Mouse (Mus musculus) midbrain, embryonic 12.5 days (tissue): ENCODE results near the gene Prl3d2. TPM values are rescaled to one million over a fixed set of nuclear protein-coding genes. Genes with fewer than 3 reads are reported as not detected.
"Not testable (repeated sequence)": the region's sequence is repeated elsewhere in the genome, so short reads cannot be mapped to it uniquely, and the experiment has no call there.

Experiments used
- ATAC-seq: fragments of 200-750 bp; cut with Nextera tagmentation; 2 replicates; pipeline ENCODE4 v1.8.0; 2017; ENCODE audit warnings: low read depth, moderate TSS enrichment, moderate library complexity; ENCODE audit not compliant: low FRiP score
- H3K27ac ChIP-seq: fragments of 300-500 bp; sonication (generic); replicated peaks from 2 replicates; pipeline ENCODE4 v1.5.1; 2016; ENCODE audit warnings: mild to moderate bottlenecking
- H3K27me3 ChIP-seq: fragments of 300-500 bp; sonication (generic); 2 replicates; pipeline ENCODE4 v1.6.1; 2016; ENCODE audit warnings: mild to moderate bottlenecking
- H3K36me3 ChIP-seq: fragments of 300-500 bp; sonication (generic); 2 replicates; pipeline ENCODE4 v1.6.1; 2016
- H3K4me1 ChIP-seq: fragments of 300-500 bp; sonication (generic); 2 replicates; pipeline ENCODE4 v1.6.1; 2016
- H3K4me2 ChIP-seq: fragments of 300-500 bp; sonication (generic); replicated peaks from 2 replicates; pipeline ENCODE4 v1.6.1; 2016; ENCODE audit warnings: mild to moderate bottlenecking, moderate library complexity
- H3K4me3 ChIP-seq: fragments of 300-500 bp; sonication (generic); 2 replicates; pipeline ENCODE4 v1.5.1; 2016; ENCODE audit warnings: mild to moderate bottlenecking
- H3K9ac ChIP-seq: fragments of 300-500 bp; sonication (generic); replicated peaks from 2 replicates; pipeline ENCODE4 v1.6.1; 2016; ENCODE audit warnings: mild to moderate bottlenecking, moderate library complexity
- H3K9me3 ChIP-seq: fragments of 300-500 bp; sonication (generic); 2 replicates; pipeline ENCODE4 v1.6.1; 2016; ENCODE audit warnings: mild to moderate bottlenecking
- WGBS: fragments of 180-500 bp; shearing (Covaris S2); methylation state at CpG from one replicate; pipeline ENCODE4 v1.1.7; 2016; 5-methylcytosine and 5-hydroxymethylcytosine counted together
- polyA plus RNA-seq: library from polyadenylated mRNA; unstranded; fragments of >200 nt; fragmentation: Nextera tagmentation; extraction: Ambion mirVana; gene quantifications from 2 replicates; pipeline ENCODE4 v1.2.1, GENCODE M21; 2016

Gene Prl3d2
- polyA plus RNA-seq = not detected in 2 replicates

DNA sequence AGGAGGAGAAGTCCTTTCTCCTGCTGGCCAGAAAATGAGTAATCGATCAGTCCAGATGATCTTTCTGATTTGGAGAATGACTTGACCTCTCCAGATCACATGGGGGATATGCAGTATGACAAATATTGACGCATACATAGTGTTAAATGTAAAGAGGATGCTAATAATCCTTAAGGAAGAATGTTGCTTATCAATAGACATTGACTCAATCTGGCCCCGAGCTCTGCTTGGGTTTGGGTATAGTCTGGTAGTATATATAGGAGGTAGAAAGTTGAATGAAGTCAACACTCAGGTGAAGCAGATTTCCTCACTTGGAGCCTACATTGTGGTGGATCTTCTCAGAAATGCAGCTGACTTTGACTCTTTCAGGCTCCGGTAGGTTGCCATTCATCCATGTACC lies at the start of gene Prl3d2:
Gene Prl3d2 (plus strand): TSS at position 301 of the 400 bp plus-strand sequence.
- ATAC-seq, H3K27me3 ChIP-seq, H3K4me3 ChIP-seq, H3K4me2 ChIP-seq, H3K9me3 ChIP-seq, H3K36me3 ChIP-seq, H3K9ac ChIP-seq, H3K27ac ChIP-seq, H3K4me1 ChIP-seq: not testable (repeated sequence)
- WGBS = 96% methylated on average over 4 of the region's 4 CpGs

DNA sequence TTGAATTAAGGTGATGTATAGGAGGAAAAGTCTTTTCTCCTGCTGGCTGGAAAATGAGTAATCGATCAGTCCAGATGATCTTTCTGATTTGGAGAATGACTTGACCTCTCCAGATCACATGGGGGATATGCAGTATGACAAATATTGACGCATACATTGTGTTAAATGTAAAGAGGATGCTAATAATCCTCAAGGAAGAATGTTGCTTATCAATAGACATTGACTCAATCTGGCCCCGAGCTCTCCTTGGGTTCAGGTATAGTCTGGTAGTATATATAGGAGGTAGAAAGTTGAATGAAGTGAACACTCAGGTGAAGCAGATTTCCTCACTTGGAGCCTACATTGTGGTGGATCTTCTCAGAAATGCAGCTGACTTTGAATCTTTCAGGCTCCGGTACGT lies 27.6 kb upstream of the Prl3d2 start, which contains the start of gene Prl3d1:
Gene Prl3d1 (plus strand): TSS at position 301 of the 400 bp plus-strand sequence.
- 93% methylated on average over 5 of the region's 5 CpGs for WGBS
- H3K27ac ChIP-seq, H3K4me1 ChIP-seq, H3K9ac ChIP-seq, H3K4me2 ChIP-seq, H3K27me3 ChIP-seq, H3K36me3 ChIP-seq, H3K4me3 ChIP-seq, H3K9me3 ChIP-seq, ATAC-seq: not testable (repeated sequence)

DNA sequence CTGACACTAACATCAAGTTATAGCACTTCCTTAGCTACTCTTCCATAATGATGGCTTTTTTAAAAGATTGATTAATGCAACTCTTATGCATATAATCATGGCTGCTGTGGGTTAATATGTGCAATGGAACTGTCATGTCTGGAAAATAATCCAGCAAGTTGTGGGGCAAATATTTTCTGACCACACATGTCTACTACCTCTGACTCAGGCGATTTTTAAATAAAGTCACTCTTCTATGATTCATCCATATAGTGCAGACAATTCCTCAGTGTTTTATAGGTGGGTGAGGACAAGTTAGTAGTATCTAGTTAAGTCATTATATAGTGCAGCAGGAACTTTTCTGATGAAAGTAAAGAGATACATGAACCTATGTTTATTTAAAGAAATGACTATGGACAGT lies 26.8 kb downstream of the Prl3d2 start:
- H3K4me3 ChIP-seq = no peak overlapping the region
- ATAC-seq = no peak
- WGBS = 66% methylated on average over 1 of the region's 1 CpGs
- no peak overlapping the region for H3K27ac ChIP-seq
- no peak overlapping the region for H3K4me2 ChIP-seq
- H3K36me3 ChIP-seq = no peaks in the 10 kb centered on the region
- no peaks in the 10 kb centered on the region for H3K27me3 ChIP-seq
- no peak overlapping the region for H3K9ac ChIP-seq
- no peaks in the 10 kb centered on the region for H3K4me1 ChIP-seq
- no peaks in the 10 kb centered on the region for H3K9me3 ChIP-seq

DNA sequence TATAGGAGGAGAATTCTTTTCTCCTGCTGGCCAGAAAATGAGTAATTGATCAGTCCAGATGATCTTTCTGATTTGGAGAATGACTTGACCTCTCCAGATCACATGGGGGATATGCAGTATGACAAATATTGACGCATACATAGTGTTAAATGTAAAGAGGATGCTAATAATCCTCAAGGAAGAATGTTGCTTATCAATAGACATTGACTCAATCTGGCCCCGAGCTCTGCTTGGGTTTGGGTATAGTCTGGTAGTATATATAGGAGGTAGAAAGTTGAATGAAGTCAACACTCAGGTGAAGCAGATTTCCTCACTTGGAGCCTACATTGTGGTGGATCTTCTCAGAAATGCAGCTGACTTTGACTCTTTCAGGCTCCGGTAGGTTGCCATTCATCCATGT lies 35.0 kb downstream of the Prl3d2 start, which contains the start of gene Prl3d3:
Gene Prl3d3 (plus strand): TSS at position 301 of the 400 bp plus-strand sequence.
- 92% methylated on average over 3 of the region's 3 CpGs for WGBS
- H3K4me2 ChIP-seq, H3K4me1 ChIP-seq: not testable (repeated sequence)

More for the DNA sequence above, 35.0 kb downstream of the Prl3d2 start, which contains the start of gene Prl3d3:
- H3K27me3 ChIP-seq, ATAC-seq, H3K9ac ChIP-seq, H3K27ac ChIP-seq, H3K36me3 ChIP-seq, H3K9me3 ChIP-seq, H3K4me3 ChIP-seq: not testable (repeated sequence)

Other genes starting within 250 kb of the Prl3d2 start
- gene Prl, start 64.1 kb upstream of the Prl3d2 start, polyA plus RNA-seq = not detected in 2 replicates
- gene Prl3d1, start 27.5 kb upstream of the Prl3d2 start, polyA plus RNA-seq = not detected in 2 replicates
- gene Prl3d3, start 35.1 kb downstream of the Prl3d2 start, polyA plus RNA-seq = not detected in 2 replicates
- not detected in 2 replicates for gene Prl3c1, start 75.0 kb downstream of the Prl3d2 start, polyA plus RNA-seq
- gene Prl3b1, start 120.1 kb downstream of the Prl3d2 start, polyA plus RNA-seq = 0.59 TPM in 1 of 2 replicates, not detected in the other
- not detected in 2 replicates for gene Prl3a1, start 137.7 kb downstream of the Prl3d2 start, polyA plus RNA-seq
- not detected in 2 replicates for gene Prl6a1, start 190.9 kb downstream of the Prl3d2 start, polyA plus RNA-seq
- gene Prl8a2, start 224.0 kb downstream of the Prl3d2 start, polyA plus RNA-seq = not detected in 2 replicates